Mouse (Mus musculus) spleen, postnatal 0 days (tissue): ENCODE measurements around the gene Maged2. TPM values are rescaled to one million over a fixed set of nuclear protein-coding genes. Genes with fewer than 3 reads are reported as not detected.

Source experiments
- polyA plus RNA-seq: library from polyadenylated mRNA; unstranded; fragments of >200 nt; fragmentation: Nextera tagmentation; extraction: Ambion mirVana; gene quantifications from 2 replicates; pipeline ENCODE4 v1.2.1, GENCODE M21; 2015

Maged2 gene
- 85.0 and 110 TPM in 2 replicates for polyA plus RNA-seq

DNA sequence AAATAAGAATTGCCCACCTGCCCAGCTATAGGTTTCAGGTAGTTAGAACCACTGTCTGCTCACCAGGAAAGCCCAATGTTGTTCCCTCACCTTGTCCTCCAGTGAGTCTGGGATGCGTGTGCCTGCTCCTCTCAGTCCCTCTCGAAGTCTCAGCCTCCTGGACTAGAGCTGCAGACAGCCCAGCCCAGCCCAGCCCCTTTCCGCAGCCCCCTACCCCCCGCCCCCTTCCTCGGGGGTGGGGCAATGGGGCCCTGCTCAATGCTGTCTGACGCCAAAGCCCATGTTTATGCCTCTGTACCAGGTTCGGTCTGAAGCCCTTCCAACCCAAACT, at the start of gene Maged2:
Gene Maged2, minus strand, starts transcription at position 207 of the 331 bp plus-strand sequence.

Other genes with a start within 250 kb of the Maged2 start
- 4.1 and 5.4 TPM in 2 replicates for gene Pfkfb1, start 226.1 kb downstream of the Maged2 start, polyA plus RNA-seq
- 9.8 and 10.2 TPM in 2 replicates for gene Apex2, start 224.5 kb downstream of the Maged2 start, polyA plus RNA-seq
- 1.5 and 2.4 TPM in 2 replicates for gene Tro, start 156.8 kb downstream of the Maged2 start, polyA plus RNA-seq
- 12.8 and 13.1 TPM in 2 replicates for gene Gnl3l, start 203.0 kb upstream of the Maged2 start, polyA plus RNA-seq
- 1.6 and 2.5 TPM in 2 replicates for gene Fgd1, start 231.8 kb upstream of the Maged2 start, polyA plus RNA-seq